Mouse (Mus musculus) lung, embryonic 16.5 days (tissue): Measurements from ENCODE around the gene Dmc1. TPM values are rescaled to one million over a fixed set of nuclear protein-coding genes. Genes with fewer than 3 reads are reported as not detected.

Source experiments
- ATAC-seq: fragments of 200-750 bp; cut with Nextera tagmentation; 2 replicates; pipeline ENCODE4 v1.8.0; 2017; ENCODE audit warnings: low read depth, mild to moderate bottlenecking, moderate library complexity
- H3K27ac ChIP-seq: fragments of 300-500 bp; sonication (generic); 2 replicates; pipeline ENCODE4 v1.5.1; 2014; ENCODE audit warnings: mild to moderate bottlenecking, control low read depth, low read length
- H3K27me3 ChIP-seq: fragments of 300-500 bp; sonication (generic); 2 replicates; pipeline ENCODE4 v1.6.1; 2014; ENCODE audit warnings: low read depth, low read length, mixed read lengths; ENCODE audit not compliant: control insufficient read depth, insufficient read depth
- H3K36me3 ChIP-seq: fragments of 300-500 bp; sonication (generic); 2 replicates; pipeline ENCODE4 v1.6.1; 2014; ENCODE audit warnings: low read length; ENCODE audit not compliant: control insufficient read depth, insufficient read depth
- H3K4me1 ChIP-seq: fragments of 300-500 bp; sonication (generic); replicated peaks from 2 replicates; pipeline ENCODE4 v1.6.1; 2014; ENCODE audit warnings: low read length, mixed read lengths; ENCODE audit not compliant: control insufficient read depth, insufficient read depth
- H3K4me2 ChIP-seq: fragments of 300-500 bp; sonication (generic); 2 replicates; pipeline ENCODE4 v1.6.1; 2014; ENCODE audit warnings: low read depth, low read length, control low read depth
- H3K4me3 ChIP-seq: fragments of 300-500 bp; sonication (generic); 2 replicates; pipeline ENCODE4 v1.5.1; 2014; ENCODE audit warnings: mild to moderate bottlenecking, low read length, control low read depth
- H3K9ac ChIP-seq: fragments of 300-500 bp; sonication (generic); 2 replicates; pipeline ENCODE4 v1.6.1; 2014; ENCODE audit warnings: low read length, control low read depth
- H3K9me3 ChIP-seq: fragments of 300-500 bp; sonication (generic); 2 replicates; pipeline ENCODE4 v1.6.1; 2016; ENCODE audit warnings: low read length; ENCODE audit not compliant: control insufficient read depth
- WGBS: fragments of 180-500 bp; shearing (Covaris S2); extraction: QIAGEN DNeasy Blood & Tissue Kit; methylation state at CpG from one replicate; pipeline ENCODE4 v1.1.7; 2014; 5-methylcytosine and 5-hydroxymethylcytosine counted together
- polyA plus RNA-seq: library from polyadenylated mRNA; unstranded; fragments of >200 nt; fragmentation: Nextera tagmentation; extraction: Ambion mirVana; gene quantifications from 2 replicates; pipeline ENCODE4 v1.2.1, GENCODE M21; 2015

The Dmc1 gene
- polyA plus RNA-seq, 1 experiment from 2014 or later: 3.3 TPM

GRCm38 (mm10) chr15:79546410-79547288 lies 58.3 kb downstream of the Dmc1 start, which contains the start of gene Ddx17:
Gene Ddx17 (minus strand): TSS chr15:79546741.
- H3K36me3 ChIP-seq: peaks cover 22% of the 10 kb centered on the region
- peak; percentile 98 for ATAC-seq
- H3K9me3 ChIP-seq: no peaks in the 10 kb centered on the region
- peaks cover 19% of the 10 kb centered on the region for H3K4me1 ChIP-seq
- peak within 1 kb of the TSS; percentile 99 for H3K27ac ChIP-seq
- peak within 1 kb of the TSS; percentile 100 for H3K9ac ChIP-seq
- 2% methylated on average over 84 of the region's 84 CpGs for WGBS
- no peaks in the 10 kb centered on the region; the same call in 1 of the 2 replicates for H3K27me3 ChIP-seq
- peak within 1 kb of the TSS; percentile 75 for H3K4me3 ChIP-seq
- H3K4me2 ChIP-seq: peak within 1 kb of the TSS; percentile 85

GRCm38 (mm10) chr15:79545921-79546399 lies 58.9 kb downstream of the Dmc1 start:
- peak overlapping the region; percentile 85 for H3K4me2 ChIP-seq
- H3K4me3 ChIP-seq: peak overlapping the region; percentile 75
- H3K27ac ChIP-seq: peak overlapping the region; percentile 97
- H3K9me3 ChIP-seq: no peaks in the 10 kb centered on the region
- ATAC-seq: peak; percentile 75
- H3K4me1 ChIP-seq: peaks cover 19% of the 10 kb centered on the region
- H3K36me3 ChIP-seq: peaks cover 27% of the 10 kb centered on the region
- under 1% methylated on average over 52 of the region's 52 CpGs for WGBS
- H3K9ac ChIP-seq: peak overlapping the region; percentile 100
- H3K27me3 ChIP-seq: no peaks in the 10 kb centered on the region; the same call in 1 of the 2 replicates

GRCm38 (mm10) chr15:79545496-79545895 lies 59.4 kb downstream of the Dmc1 start:
- Histone ChIP-seq H3K9me3 (no peaks in the 10 kb centered on the region), H3K9ac (peak overlapping the region; percentile 100), H3K4me3 (peak overlapping the region; percentile 75), H3K4me1 (peaks cover 19% of the 10 kb centered on the region), H3K4me2 (peak overlapping the region; percentile 85), H3K27ac (peak overlapping the region; percentile 97), H3K36me3 (peaks cover 31% of the 10 kb centered on the region), H3K27me3 (no peaks in the 10 kb centered on the region; the same call in 1 of the 2 replicates)
- 2% methylated on average over 3 of the region's 3 CpGs for WGBS
- no peak for ATAC-seq

GRCm38 (mm10) chr15:79543968-79544367 lies 60.9 kb downstream of the Dmc1 start:
- Histone ChIP-seq H3K4me3 (peak overlapping the region; percentile 13), H3K9me3 (no peaks in the 10 kb centered on the region), H3K9ac (no peak overlapping the region), H3K36me3 (peaks cover 44% of the 10 kb centered on the region), H3K4me1 (peaks cover 19% of the 10 kb centered on the region), H3K27ac (no peak overlapping the region), H3K27me3 (no peaks in the 10 kb centered on the region), H3K4me2 (peak overlapping the region; percentile 85)
- WGBS: 78% methylated on average over 3 of the region's 3 CpGs
- ATAC-seq: no peak

GRCm38 (mm10) chr15:79533796-79534195 lies 71.1 kb downstream of the Dmc1 start:
- Histone ChIP-seq H3K4me3 (no peak overlapping the region), H3K27ac (no peak overlapping the region), H3K4me1 (no peaks in the 10 kb centered on the region), H3K36me3 (peaks cover 88% of the 10 kb centered on the region), H3K9me3 (no peaks in the 10 kb centered on the region), H3K4me2 (no peak overlapping the region), H3K27me3 (no peaks in the 10 kb centered on the region), H3K9ac (no peak overlapping the region)
- no peak for ATAC-seq
- WGBS: 79% methylated on average over 3 of the region's 3 CpGs

GRCm38 (mm10) chr15:79529935-79530334 lies 75.0 kb downstream of the Dmc1 start:
- WGBS: 73% methylated on average over 7 of the region's 7 CpGs
- no peak for ATAC-seq
- no peaks in the 10 kb centered on the region for H3K27me3 ChIP-seq
- H3K4me3 ChIP-seq: no peak overlapping the region
- no peaks in the 10 kb centered on the region for H3K4me1 ChIP-seq
- no peak overlapping the region for H3K9ac ChIP-seq
- H3K36me3 ChIP-seq: peaks cover 79% of the 10 kb centered on the region
- H3K27ac ChIP-seq: no peak overlapping the region
- no peak overlapping the region for H3K4me2 ChIP-seq
- H3K9me3 ChIP-seq: no peaks in the 10 kb centered on the region

GRCm38 (mm10) chr15:79527991-79528639 lies 76.8 kb downstream of the Dmc1 start:
- WGBS: 48% methylated on average over 5 of the region's 5 CpGs

GRCm38 (mm10) chr15:79527192-79527591 lies 77.7 kb downstream of the Dmc1 start:
- no peak overlapping the region for H3K27ac ChIP-seq
- WGBS: 76% methylated on average over 4 of the region's 4 CpGs
- peak; percentile 2; the same call in 1 of the 2 replicates for ATAC-seq

More at GRCm38 (mm10) chr15:79527991-79528639, 76.8 kb downstream of the Dmc1 start:
- H3K27me3 ChIP-seq: no peaks in the 10 kb centered on the region
- H3K4me1 ChIP-seq: no peaks in the 10 kb centered on the region
- no peak overlapping the region for H3K27ac ChIP-seq
- H3K9ac ChIP-seq: no peak overlapping the region
- H3K4me2 ChIP-seq: no peak overlapping the region
- ATAC-seq: peak; percentile 63
- no peaks in the 10 kb centered on the region for H3K9me3 ChIP-seq
- no peak overlapping the region for H3K4me3 ChIP-seq
- H3K36me3 ChIP-seq: peaks cover 67% of the 10 kb centered on the region

More at GRCm38 (mm10) chr15:79527192-79527591, 77.7 kb downstream of the Dmc1 start:
- Histone ChIP-seq H3K4me2 (no peak overlapping the region), H3K4me3 (no peak overlapping the region), H3K4me1 (no peaks in the 10 kb centered on the region), H3K9ac (no peak overlapping the region), H3K9me3 (no peaks in the 10 kb centered on the region), H3K36me3 (peaks cover 65% of the 10 kb centered on the region), H3K27me3 (no peaks in the 10 kb centered on the region)
